Mouse (Mus musculus): ENCODE measurements around the gene Gm20503. TPM values are rescaled to one million over a fixed set of nuclear protein-coding genes. Genes with fewer than 3 reads are reported as not detected.

Gene Gm20503
- total RNA-seq, 2 experiments from 2014 or later = 2.8 TPM; not detected in 1

DNA sequence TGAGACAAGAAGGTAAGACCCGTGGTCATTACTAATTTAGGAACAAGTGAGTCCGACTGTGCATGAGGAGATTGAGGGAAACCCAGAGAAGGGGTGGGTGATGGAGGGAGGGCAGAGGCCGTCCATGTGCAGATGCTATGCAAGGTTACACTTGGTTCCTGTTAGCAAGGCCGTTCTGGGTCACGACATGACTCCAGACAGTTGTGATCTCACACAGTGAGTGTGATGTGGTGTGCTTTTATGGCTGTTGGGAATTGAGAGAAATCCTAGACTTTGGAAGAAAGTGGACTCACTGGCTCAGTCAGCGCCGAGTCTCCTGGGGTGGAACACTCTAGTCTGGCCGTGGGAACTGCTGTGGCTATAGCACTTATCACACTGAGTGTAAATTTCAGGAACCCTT lies 3.2 kb downstream of the Gm20503 start:
- no peak for DNase-seq (ENCODE audit: low spot score in 2 of 2)

DNA sequence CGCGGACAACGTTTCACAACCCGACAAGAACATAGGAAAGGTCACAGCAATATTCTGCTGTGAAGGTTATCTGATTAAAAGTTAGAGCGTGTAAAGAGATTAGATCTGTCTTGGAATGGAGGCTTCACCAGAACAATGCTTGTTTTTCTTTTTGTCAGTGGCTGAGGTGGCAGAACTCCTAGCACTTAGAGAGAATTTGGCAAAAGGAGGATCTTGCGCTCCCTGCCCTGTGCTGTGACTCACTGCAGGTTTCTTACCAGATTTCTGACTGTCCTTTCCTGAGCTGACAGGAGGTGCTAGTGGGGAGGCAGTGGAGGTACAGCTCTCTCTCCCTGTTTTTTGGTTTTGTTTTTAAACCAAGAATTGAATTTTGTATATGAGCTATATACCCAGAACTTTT lies 4.0 kb downstream of the Gm20503 start:
- DNase-seq (ENCODE audit: low spot score in 2 of 2) = no peak

DNA sequence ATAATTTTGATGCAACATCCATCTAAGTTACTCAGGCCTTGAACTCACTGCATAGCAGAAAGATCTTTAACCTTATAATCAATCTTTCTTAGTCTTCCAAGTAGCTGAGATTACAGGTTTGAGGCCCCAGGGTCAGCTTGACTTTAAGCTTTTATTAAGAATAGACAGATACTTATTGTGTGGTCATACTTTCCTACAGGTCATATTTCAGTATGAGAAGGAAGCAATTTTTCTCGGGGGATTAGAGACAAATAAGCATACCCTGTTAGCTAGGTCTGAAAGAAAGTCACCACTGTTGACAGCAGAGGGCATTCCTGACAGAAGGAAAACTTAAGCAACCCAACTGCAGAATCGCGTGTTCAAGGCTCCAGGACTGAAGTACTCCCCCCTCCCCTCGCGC lies 5.0 kb downstream of the Gm20503 start:
- DNase-seq (ENCODE audit: low spot score in 2 of 2) = no peak

DNA sequence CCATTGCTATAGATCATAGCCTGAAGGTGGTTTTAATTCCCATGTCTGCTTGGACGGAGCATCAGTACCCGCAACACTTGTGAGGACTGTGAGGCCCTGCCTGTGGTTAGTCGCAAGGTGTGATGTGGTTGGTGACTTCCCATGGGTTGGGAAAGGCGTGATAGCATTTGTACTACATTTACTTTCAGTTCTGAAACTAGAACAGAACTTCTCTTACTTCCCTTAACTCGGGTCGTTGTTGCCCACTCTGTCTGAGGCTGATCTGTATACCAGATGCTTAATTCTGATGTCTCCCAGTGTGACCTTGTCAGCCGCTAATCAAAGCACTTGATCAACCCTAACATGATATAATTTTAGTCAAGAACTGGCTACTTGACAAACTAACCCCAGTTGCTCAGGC lies 6.2 kb downstream of the Gm20503 start:
- DNase-seq (ENCODE audit: low spot score in 2 of 2) = no peak

DNA sequence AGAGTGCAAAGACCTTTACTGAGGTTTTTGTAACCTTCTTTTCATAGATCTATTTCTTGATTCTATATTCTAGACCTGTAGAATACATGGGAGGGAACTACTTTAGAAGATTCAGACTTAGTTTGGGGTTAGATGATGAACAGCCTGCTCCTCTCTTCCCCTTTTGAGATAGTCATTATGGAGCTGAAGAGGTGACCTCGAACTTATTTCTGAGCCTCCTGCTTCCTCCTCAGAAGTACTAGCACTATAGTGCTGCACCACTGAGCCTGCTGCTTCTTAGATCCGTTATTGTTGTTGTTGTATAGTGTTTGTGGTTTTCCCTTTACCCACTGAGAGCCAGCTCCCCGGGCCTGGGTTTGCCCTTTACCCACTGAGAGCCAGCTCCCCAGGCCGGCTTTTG lies 6.7 kb downstream of the Gm20503 start:
- DNase-seq (ENCODE audit: low spot score in 2 of 2) = no peak

DNA sequence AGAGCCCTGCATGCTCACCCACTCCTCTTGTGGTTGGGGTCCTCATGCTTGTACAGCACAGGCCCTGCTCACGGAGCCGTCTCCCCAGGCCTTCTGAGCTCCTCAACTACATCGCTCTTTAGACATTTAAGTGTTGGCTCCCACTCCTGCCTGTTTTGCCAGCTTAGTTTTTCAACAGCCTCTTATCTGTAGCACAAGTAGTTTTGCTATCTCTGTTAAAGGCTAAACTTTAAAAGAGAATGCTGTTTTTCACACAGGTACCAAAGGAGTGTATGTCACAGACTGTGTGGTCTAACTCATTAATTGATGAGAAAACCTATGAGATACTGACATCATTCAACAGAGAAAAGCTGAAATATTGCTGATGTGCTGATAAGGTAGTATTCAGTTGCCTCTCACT lies 8.4 kb downstream of the Gm20503 start:
- no peak for DNase-seq (ENCODE audit: low spot score in 2 of 2)

DNA sequence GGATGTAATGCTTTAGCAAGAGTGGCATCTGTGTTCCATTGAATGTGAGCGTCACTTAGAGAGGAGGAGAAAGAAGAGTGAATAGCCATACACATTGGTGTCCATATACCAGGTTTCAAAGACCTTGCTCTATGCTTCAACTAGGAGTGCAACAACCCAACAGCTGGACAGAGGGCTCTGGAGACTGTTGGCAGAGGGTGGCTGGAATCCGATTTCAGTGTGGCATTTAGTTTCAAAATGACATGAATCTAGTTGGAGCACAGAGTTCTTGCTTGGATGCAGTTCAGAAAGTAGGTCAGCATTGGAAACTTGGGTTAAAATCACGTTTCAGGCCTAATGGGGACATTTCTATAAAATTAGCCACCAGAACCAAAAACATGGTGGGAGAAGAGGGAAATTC lies 12.2 kb downstream of the Gm20503 start:
- DNase-seq (ENCODE audit: low spot score in 2 of 2) = no peak

DNA sequence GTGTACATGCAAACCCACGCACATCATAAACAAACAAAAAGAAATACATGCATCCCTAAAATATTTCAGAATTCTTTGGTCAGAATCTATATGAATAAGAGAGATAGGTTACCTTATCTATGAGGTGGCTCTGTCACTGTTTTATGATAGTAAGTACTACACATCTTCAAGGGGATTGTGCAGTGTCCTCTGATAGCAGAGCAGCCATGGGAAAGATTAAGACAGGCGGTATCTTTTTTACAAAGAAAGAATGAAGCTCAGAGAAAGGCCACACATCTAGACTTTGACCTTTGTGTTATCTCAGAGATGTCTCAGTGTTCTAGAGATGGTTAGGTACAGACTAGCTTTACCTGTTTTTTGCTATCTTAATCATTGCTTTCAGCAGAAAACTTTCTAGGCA lies 13.9 kb downstream of the Gm20503 start:
- DNase-seq (ENCODE audit: low spot score in 2 of 2) = no peak

DNA sequence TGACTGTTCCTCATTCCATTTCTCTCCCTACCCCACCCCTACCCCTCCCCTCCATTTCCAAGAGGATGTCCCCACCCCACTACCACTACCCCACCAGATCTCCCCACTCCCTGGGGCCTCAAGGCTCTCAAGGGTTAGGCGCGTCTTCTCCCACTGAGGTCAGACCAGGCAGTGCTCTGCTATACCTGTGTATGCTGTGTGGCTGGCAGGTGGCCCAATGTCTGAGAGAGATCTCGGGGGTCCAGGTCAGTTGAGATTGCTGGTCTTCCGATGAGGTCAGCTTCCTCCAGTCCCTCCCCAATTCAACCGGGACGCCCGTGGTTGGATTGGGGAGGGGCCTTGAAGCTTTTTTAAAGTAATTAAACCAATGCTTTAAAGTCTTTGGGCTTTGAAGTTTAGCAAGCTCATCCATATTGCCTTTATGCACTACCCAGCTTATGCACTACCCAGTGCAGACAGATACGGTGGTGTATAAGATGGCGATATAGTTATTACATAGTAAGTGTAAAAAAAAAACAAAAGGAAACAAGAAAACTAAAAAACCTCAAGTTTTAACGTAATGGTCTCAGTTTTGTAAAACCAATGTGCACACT lies 31.4 kb downstream of the Gm20503 start:
- DNase-seq (ENCODE audit: low spot score in 2 of 2) = no peak

DNA sequence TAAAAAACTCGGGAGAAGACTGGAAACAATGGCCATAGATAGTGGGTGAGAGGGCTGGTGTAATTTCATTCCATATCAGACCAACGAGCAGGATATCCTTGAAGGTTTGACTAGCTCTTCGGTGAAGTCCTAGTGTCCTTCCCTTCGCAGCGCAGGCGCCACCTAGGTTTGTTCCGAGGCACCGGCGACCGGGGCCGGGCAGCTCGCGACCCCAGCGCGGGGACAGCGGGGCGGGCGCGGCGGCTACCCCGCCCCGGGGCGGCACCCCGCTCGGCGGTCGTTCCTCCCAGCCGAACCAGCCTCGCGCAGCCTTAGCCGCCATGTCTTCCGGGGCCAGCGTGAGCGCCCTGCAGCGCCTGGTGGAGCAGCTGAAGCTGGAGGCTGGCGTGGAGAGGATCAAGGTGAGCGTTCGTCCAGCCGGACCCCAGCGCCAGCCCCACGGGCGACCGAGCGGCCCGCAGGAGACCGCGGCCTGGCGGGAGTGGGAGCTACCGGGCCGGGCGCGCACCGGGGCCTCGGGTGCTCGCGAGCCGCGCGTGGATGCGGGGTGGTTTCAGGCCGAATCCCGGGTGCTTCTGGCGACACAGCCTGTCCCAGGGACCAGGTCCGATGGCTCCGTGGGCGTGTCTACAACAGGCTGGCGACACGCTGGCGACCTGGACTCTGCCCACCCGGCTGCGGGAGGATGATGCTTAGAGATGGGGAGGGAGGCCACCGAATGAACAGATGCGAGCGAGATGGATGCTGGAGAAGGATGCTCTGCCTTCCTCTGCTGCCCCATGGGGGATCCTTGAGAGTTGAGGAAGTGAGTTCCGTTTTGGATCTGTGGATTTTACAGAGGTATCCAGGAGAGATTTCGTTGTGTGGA lies 32.1 kb downstream of the Gm20503 start, which contains the start of gene Gng10:
Gng10 (plus strand) TSS at position 171 of the 868 bp plus-strand sequence.
- peak; percentile 62 to 79 for DNase-seq (ENCODE audit: low spot score in 2 of 2)

DNA sequence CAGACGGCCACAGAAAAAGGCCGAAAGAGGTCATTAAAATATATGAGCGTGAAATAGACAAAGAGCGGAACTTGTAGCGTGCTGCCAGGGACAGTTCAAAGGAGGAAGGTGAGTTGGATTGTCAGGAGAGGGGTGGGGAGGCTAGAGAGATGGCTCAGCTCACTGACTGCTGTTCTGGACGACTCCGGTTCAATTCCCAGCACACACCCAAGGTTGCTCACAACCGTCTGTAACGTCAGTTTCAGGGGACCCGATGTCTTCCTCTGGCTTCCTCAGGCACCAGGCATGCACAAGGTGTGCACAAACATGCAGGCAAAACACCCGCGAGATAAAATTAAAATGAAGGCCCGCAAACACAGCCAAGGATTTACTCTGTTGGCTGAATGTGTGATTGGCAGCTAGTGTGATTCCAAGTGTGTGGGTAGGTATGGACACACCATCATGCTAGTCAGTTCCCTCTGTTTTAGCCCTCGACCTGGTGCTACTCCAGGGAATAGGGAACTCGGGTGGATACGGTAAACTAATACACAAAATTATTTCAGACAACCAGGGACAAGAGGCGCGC lies 32.9 kb downstream of the Gm20503 start:
- peak; percentile 20 to 30 for DNase-seq (ENCODE audit: low spot score in 2 of 2)

DNA sequence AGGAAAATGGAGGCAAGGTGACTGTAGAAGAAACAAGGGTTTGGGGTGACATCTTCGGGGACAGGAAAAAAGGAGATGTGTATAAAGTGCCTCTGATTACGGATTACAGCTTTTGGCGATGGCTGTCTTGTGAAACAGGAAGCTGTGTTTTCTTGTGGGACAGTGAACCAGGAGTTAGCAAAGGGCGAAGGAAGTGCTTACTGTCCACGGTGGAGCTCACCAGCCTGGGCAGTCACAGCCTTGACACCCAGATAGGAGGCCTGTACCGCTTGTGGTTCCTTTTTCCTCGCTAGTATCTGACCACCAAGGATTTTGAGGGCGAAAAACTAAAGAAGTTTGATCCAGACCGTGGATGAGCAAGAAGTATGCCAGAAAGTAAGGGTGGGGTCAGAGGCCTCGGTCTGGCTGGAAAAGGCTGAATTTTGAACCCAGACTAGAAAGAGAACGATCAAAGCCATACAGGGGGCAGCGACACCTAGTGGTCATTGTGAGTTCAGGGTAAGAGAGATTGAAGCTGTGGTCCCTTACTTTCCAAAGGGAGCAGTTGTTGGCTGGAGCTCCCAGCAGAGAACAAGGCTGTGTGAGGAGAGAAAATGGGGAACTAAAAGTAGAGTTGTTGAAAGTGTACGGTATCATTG lies 33.6 kb downstream of the Gm20503 start:
- DNase-seq (ENCODE audit: low spot score in 2 of 2) = peak; percentile 73 to 75

DNA sequence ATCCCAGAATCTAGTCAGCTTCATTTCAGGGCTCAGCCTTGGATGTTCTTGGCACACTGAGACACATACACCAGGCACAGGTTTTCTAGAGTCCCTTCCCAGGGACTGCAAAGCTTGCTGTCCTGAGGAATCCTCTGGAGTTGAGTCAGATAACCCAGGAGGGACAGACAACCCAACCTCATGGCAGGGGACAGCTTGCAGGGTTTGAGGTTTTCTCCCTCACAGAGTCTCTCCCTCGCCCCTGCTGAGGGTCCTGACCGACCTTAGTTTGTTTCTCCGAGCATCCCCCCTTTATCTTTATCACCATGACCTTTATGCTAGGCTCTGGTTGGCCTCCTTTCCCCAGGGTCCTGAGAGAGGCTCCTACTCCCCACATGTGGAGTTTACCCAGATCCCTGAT lies 34.5 kb downstream of the Gm20503 start:
- DNase-seq (ENCODE audit: low spot score in 2 of 2) = no peak

DNA sequence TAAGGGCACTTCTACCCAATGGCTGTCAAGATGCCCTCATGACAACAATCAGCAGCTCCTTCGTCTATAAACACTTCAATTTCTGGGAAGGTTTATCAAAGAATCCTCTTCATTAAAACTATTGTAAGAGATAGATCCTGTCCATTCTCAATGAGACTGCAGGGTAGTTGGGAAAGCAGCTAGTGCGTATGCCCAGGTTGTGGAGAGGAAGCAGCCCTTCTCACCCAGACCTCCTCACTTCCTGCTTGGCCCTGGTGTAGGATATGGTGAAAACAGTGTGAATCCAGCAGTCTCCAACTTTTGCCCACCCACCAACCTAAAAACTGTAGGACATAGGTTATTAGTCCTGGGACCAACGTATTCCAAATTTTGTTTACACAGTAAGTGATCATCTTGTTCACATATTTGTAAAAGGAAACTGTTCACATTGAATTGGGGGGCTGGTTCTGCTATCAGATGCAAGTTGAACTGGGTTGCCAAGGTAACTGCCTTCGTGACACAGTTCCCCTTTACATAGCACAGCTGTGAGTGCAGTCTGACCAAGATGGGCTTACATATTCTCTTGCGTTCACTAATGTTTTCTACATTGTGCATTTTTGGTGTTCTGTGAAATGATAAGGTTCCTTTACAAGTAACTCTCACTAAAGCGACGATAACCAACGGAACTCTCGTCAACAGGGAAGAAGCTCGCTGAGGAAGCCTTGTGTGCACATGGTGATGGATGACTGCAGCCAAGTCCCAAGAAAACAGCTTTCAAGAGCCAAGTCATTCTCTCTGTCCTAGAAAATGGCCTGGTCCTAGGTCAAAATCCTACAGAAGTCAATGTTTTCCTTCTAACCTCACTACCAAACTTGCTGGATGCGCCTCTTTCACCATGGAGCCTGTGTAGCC lies 37.6 kb downstream of the Gm20503 start:
- DNase-seq (ENCODE audit: low spot score in 2 of 2) = no peak

DNA sequence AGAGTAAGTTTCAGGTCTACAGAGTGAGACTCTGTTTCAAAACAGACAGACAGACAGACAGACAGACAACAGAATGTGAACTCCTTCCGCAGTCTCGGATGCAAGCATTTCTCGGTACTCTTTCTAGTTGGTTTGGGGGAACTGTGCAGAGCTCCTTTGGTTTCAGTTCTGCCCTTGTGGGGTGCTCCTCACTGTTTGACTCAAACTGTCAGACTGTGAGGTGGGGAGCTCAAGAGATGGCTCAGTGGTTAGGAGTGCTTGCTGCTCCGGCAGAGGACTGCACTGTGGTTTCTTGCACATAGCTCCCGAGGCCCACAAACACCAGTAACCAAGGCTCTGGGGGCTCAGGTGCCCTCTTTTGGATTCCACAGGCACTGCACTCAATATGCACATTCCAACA lies 40.1 kb downstream of the Gm20503 start:
- no peak for DNase-seq (ENCODE audit: low spot score in 2 of 2)

DNA sequence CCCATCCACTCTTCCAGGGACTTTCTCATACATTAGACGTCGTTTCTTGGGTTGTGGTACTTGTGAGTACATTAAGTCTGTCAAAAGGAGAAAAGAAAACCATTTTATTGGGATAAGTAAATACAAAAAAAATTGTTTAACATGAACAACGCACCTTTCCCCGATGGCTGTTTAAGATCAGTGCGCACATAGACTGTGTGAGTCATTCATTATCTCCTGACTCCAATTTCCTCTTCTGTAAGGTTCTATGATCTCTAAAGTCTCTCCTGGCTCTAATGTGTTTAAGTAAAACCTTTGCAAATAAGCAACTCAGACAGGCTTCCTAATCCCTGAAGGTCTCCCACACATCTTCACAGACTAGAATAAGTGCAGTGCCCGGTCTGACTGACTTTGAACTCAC lies 40.9 kb downstream of the Gm20503 start:
- DNase-seq (ENCODE audit: low spot score in 2 of 2) = no peak

DNA sequence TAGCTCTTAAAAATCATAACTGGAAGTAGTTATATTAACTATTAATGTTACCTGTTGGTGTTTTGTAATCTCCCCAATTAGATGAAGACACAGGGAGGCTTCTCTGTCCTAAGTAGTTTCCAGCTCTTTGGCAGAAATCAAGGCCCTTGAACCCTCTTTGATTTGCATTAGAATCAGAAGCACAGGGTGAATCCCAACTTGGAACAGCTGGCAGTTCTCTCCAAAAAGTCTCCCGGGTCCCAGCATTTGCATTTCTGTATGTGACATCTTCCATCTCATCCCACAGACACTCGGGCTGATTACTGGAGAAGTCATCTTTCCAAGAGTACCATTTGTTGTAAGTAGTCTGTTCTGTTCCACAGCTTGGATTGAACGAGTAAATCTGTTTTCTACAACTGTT lies 44.2 kb downstream of the Gm20503 start:
- DNase-seq (ENCODE audit: low spot score in 2 of 2) = no peak

DNA sequence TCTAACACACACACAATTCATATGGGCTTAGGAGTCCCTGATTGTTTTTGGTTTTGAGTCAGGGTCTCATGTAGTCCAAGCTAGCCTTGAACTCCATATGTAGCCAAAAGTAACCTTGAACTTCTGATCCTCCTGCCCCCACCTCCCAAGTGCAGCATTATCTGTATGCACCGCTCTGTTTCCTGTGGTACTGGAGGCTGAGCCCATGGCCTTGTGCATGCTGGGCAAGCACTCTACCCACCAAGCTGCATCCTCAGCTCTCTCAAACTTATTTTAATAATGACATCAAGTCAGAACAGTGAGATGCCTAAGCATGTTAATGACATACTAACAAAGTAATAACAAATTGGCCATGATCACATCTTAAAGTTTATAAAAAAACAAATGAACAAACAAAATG lies 48.1 kb downstream of the Gm20503 start:
- no peak for DNase-seq (ENCODE audit: low spot score in 2 of 2)

DNA sequence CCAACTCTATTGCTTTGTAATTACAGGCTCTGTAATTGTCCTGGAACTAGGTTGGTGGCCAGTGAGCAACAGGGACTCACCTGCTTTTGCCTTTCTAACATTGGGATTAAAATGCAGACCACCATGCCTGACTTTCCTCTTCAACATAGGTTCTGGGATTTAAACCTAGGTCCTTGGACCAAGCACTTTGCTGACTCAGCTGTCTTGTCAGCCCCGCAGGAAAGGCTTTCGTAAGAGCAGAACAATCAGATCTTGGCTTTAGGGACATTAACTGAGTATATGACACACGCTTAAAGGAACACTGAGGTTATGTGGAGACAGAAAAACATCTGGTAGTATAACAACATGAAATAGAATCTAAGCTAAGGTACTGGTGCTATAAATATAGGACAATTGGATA lies 54.9 kb downstream of the Gm20503 start:
- DNase-seq (ENCODE audit: low spot score in 2 of 2) = no peak

DNA sequence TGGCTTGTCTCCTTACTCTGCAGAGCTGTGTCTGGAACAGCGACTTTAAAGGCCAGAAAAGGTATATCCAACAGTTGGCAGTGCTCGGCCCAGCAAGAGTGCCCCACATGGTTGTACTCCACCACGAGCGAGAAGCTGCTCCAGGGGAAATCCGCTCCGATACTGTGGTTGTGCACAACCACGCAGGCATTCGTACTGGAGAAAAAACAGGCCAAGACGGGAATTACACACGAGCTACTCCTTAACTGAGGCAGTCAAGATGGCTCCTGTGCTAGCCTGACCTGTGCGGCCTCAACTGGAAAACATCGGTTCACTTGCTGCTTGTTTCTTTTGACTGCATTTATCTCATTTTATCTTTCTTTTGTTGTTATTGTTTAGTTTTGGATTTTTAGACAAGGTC lies 59.5 kb downstream of the Gm20503 start:
- no peak for DNase-seq (ENCODE audit: low spot score in 2 of 2)

DNA sequence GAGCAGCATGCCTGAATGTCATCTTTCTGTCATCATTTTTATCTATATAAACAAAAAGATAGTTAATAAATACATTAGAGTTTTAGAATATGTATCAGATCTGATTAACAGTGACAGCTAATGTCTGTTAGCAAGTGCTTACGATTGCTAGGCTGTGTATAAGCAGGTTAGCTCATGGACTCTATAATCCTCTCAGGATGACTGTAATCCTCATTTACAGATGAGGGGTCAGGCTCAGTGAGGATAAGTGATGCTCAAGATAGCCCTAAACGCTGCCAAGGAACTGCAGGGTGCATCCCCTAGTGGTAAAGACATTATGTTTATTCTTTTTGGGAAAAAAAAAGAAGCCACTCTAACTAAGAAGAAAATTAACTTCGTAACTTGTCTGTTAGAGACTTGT lies 66.3 kb downstream of the Gm20503 start:
- no peak for DNase-seq (ENCODE audit: low spot score in 2 of 2)

All from layer of hippocampus, postnatal 14 days (tissue).